Mouse (Mus musculus) testis, adult 2 months (tissue): ENCODE data around the gene Ubtd1.

Experiments
- CTCF ChIP-seq: fragments of 200-500 bp; IDR thresholded peaks from 2 replicates; pipeline ENCODE4 v1.5.1; 2012; ENCODE audit warnings: low read depth, mild to moderate bottlenecking, inconsistent platforms, low read length, moderate library complexity; ENCODE audit not compliant: control insufficient read depth, insufficient read depth, insufficient replicate concordance
- POLR2A ChIP-seq: fragments of 200-500 bp; IDR thresholded peaks from 2 replicates; pipeline ENCODE4 v1.6.1; 2012; ENCODE audit warnings: low read depth, mild to moderate bottlenecking, inconsistent platforms, low read length, moderate library complexity; ENCODE audit not compliant: control insufficient read depth

DNA sequence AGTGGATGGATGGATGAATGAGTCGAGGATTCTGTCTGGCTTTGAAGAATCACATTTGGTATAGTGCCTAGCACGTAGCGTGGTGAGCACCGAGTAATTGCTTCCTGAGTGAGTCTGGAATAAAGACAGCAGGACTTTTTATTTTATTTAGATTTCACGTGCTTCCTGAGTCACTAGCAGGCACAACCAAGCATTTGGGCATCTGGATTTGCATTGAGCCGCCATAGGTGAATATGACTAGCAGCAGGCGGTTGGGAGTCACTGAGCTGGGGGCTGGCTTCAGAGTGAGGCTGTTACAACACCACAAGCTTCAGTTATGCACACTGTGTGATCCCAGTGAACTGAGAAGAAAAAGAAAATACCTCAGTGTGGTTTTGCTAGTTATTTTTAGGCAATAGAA, 27.5 kb downstream of the Ubtd1 start:
- no peak for TF ChIP-seq CTCF
- no peak for TF ChIP-seq POLR2A
